Mouse (Mus musculus): ENCODE results near the gene AY761184. TPM values are rescaled to one million over a fixed set of nuclear protein-coding genes. Genes with fewer than 3 reads are reported as not detected.
"Not testable (repeated sequence)": the region's sequence is repeated elsewhere in the genome, so short reads cannot be mapped to it uniquely, and the experiment has no call there.

The AY761184 gene
- not detected in 2 replicates for polyA plus RNA-seq (2012; rRNA removed)

- H3K4me3 ChIP-seq (replicated peaks; ENCODE audit: insufficient read depth, low read depth, low read length); H3K27ac ChIP-seq (ENCODE audit: insufficient read depth, low read length); H3K27me3 ChIP-seq (ENCODE audit: control insufficient read depth, insufficient read depth, low read length); DNase-seq; H3K4me1 ChIP-seq (ENCODE audit: control insufficient read depth, insufficient read depth, low read length): not testable (repeated sequence)
- 56% methylated on average over 2 of the region's 2 CpGs for WGBS
Measured at GRCm38 (mm10) chr8:21703545-21703944, at the start of gene AY761184. Gene AY761184, minus strand, starts transcription at chr8:21703645.

GRCm38 (mm10) chr8:21665497-21665896, 37.9 kb downstream of the AY761184 start, which contains the start of gene Defa34:
Gene Defa34, plus strand, starts transcription at chr8:21665797.
- not testable (repeated sequence) for H3K27ac ChIP-seq (ENCODE audit: insufficient read depth, low read length); H3K27me3 ChIP-seq (ENCODE audit: control insufficient read depth, insufficient read depth, low read length); H3K4me1 ChIP-seq (ENCODE audit: control insufficient read depth, insufficient read depth, low read length); DNase-seq; H3K4me3 ChIP-seq (replicated peaks; ENCODE audit: insufficient read depth, low read depth, low read length)
- 74% methylated on average over 1 of the region's 1 CpGs for WGBS

- DNase-seq; H3K27me3 ChIP-seq (ENCODE audit: control insufficient read depth, insufficient read depth, low read length); H3K27ac ChIP-seq (ENCODE audit: insufficient read depth, low read length); H3K4me1 ChIP-seq (ENCODE audit: control insufficient read depth, insufficient read depth, low read length); H3K4me3 ChIP-seq (replicated peaks; ENCODE audit: insufficient read depth, low read depth, low read length): not testable (repeated sequence)
- WGBS: 86% methylated on average over 1 of the region's 2 CpGs
Measured at GRCm38 (mm10) chr8:21655480-21655879, 48.0 kb downstream of the AY761184 start, which contains the start of gene Defa17. Gene Defa17, plus strand, starts transcription at chr8:21655780.

Other genes starting within 250 kb of the AY761184 start
- 0.30 TPM in 1 of 2 replicates, not detected in the other for gene Gm7849, start 247.1 kb downstream of the AY761184 start, polyA plus RNA-seq (2012; rRNA removed)
- gene Defa20, start 194.4 kb downstream of the AY761184 start, polyA plus RNA-seq (2012; rRNA removed): not detected in 2 replicates
- not detected in 2 replicates for gene Defa32, start 174.6 kb downstream of the AY761184 start, polyA plus RNA-seq (2012; rRNA removed)
- gene Defa37, start 138.3 kb downstream of the AY761184 start, polyA plus RNA-seq (2012; rRNA removed): not detected in 2 replicates
- gene Defa28, start 120.6 kb downstream of the AY761184 start, polyA plus RNA-seq (2012; rRNA removed): not detected in 2 replicates
- gene Gm7861, start 109.1 kb downstream of the AY761184 start, polyA plus RNA-seq (2012; rRNA removed): not detected in 2 replicates
- gene Defa26, start 85.5 kb downstream of the AY761184 start, polyA plus RNA-seq (2012; rRNA removed): not detected in 2 replicates
- not detected in 2 replicates for gene Defa17, start 47.9 kb downstream of the AY761184 start, polyA plus RNA-seq (2012; rRNA removed)
- gene Defa34, start 37.8 kb downstream of the AY761184 start, polyA plus RNA-seq (2012; rRNA removed): not detected in 2 replicates
- gene Defa24, start 30.8 kb upstream of the AY761184 start, polyA plus RNA-seq (2012; rRNA removed): not detected in 2 replicates
- not detected in 2 replicates for gene Defb50, start 119.9 kb upstream of the AY761184 start, polyA plus RNA-seq (2012; rRNA removed)
- not detected in 2 replicates for gene Defb2, start 136.3 kb upstream of the AY761184 start, polyA plus RNA-seq (2012; rRNA removed)
- gene Defb10, start 155.3 kb upstream of the AY761184 start, polyA plus RNA-seq (2012; rRNA removed): not detected in 2 replicates
- gene Defb9, start 181.8 kb upstream of the AY761184 start, polyA plus RNA-seq (2012; rRNA removed): not detected in 2 replicates
- gene Defb11, start 202.8 kb upstream of the AY761184 start, polyA plus RNA-seq (2012; rRNA removed): 4.5 TPM in 1 of 2 replicates, not detected in the other
- not detected in 2 replicates for gene Defb15, start 229.1 kb upstream of the AY761184 start, polyA plus RNA-seq (2012; rRNA removed)
- gene Defb35, start 234.7 kb upstream of the AY761184 start, polyA plus RNA-seq (2012; rRNA removed): not detected in 2 replicates
- not detected in 2 replicates for gene Defb13, start 243.1 kb upstream of the AY761184 start, polyA plus RNA-seq (2012; rRNA removed)

All from cerebellum, adult 2 months (tissue).